Mouse (Mus musculus): ENCODE measurements around the gene Smim9. TPM values are rescaled to one million over a fixed set of nuclear protein-coding genes. Genes with fewer than 3 reads are reported as not detected.

Gene Smim9
- polyA plus RNA-seq, 1 experiment, result not detected

GRCm38 (mm10) chrX:75102293-75102692, 61.3 kb downstream of the Smim9 start:
- no peaks in the 10 kb centered on the region for H3K4me1 ChIP-seq (ENCODE audit: control insufficient read depth, insufficient read depth, insufficient read length, low read length)
- H3K4me3 ChIP-seq (ENCODE audit: insufficient read depth, low read depth, low read length), result no peak overlapping the region
- H3K27ac ChIP-seq (replicated peaks; ENCODE audit: low read depth, low read length), result no peak overlapping the region

GRCm38 (mm10) chrX:75098799-75099198, 64.8 kb downstream of the Smim9 start:
- H3K4me1 ChIP-seq (ENCODE audit: control insufficient read depth, insufficient read depth, insufficient read length, low read length), result no peaks in the 10 kb centered on the region; the same call in 1 of the 2 replicates
- H3K27ac ChIP-seq (replicated peaks; ENCODE audit: low read depth, low read length), result no peak overlapping the region
- no peak overlapping the region for H3K4me3 ChIP-seq (ENCODE audit: insufficient read depth, low read depth, low read length)

GRCm38 (mm10) chrX:75096163-75096770, 67.3 kb downstream of the Smim9 start:
- Histone ChIP-seq H3K27ac (replicated peaks; ENCODE audit: low read depth, low read length) (peak overlapping the region; percentile 45), H3K4me1 (ENCODE audit: control insufficient read depth, insufficient read depth, insufficient read length, low read length) (no peaks in the 10 kb centered on the region; the same call in 1 of the 2 replicates), H3K4me3 (ENCODE audit: insufficient read depth, low read depth, low read length) (peak overlapping the region; percentile 96)

Other genes starting within 250 kb of the Smim9 start
- gene Gab3, start 78.3 kb downstream of the Smim9 start, polyA plus RNA-seq (2012; ENCODE audit: insufficient read depth, insufficient read length, missing spikeins), result 0.71 and 1.3 TPM in 2 replicates
- 16.1 and 29.9 TPM in 2 replicates for gene Dkc1, start 67.9 kb downstream of the Smim9 start, polyA plus RNA-seq (2012; ENCODE audit: insufficient read depth, insufficient read length, missing spikeins)
- 53.7 and 57.8 TPM in 2 replicates for gene Mpp1, start 32.8 kb downstream of the Smim9 start, polyA plus RNA-seq (2012; ENCODE audit: insufficient read depth, insufficient read length, missing spikeins)
- 146 and 161 TPM in 2 replicates for gene Fundc2, start 218.6 kb upstream of the Smim9 start, polyA plus RNA-seq (2012; ENCODE audit: insufficient read depth, insufficient read length, missing spikeins)
- gene F8, start 218.8 kb upstream of the Smim9 start, polyA plus RNA-seq (2012; ENCODE audit: insufficient read depth, insufficient read length, missing spikeins), result 1.5 and 3.1 TPM in 2 replicates

Data from brown adipose tissue, adult 24 weeks (tissue).